Mouse (Mus musculus) embryonic fibroblast, embryonic 13.5 days (primary cell): ENCODE measurements around the gene Pde4d. TPM values are rescaled to one million over a fixed set of nuclear protein-coding genes. Genes with fewer than 3 reads are reported as not detected.

Experiments
- H3K27ac ChIP-seq: 2 replicates; pipeline ENCODE4 v1.5.1; 2012; ENCODE audit warnings: low read length, control low read depth, inconsistent platforms; ENCODE audit not compliant: insufficient read depth
- H3K4me1 ChIP-seq: 2 replicates; pipeline ENCODE4 v1.6.1; 2011; ENCODE audit warnings: low read length; ENCODE audit not compliant: control insufficient read depth, insufficient read depth
- H3K4me3 ChIP-seq: 2 replicates; pipeline ENCODE4 v1.5.1; 2011; ENCODE audit warnings: mild to moderate bottlenecking, control low read depth, low read length; ENCODE audit not compliant: insufficient read depth
- CTCF ChIP-seq: IDR thresholded peaks from 2 replicates; pipeline ENCODE4 v1.5.1; 2011; ENCODE audit warnings: mild to moderate bottlenecking, control low read depth, low read length, moderate library complexity, borderline replicate concordance; ENCODE audit not compliant: insufficient read depth
- POLR2A ChIP-seq: IDR thresholded peaks from 2 replicates; pipeline ENCODE4 v1.6.1; 2011; ENCODE audit warnings: low read depth, mild to moderate bottlenecking, control low read depth, low read length, moderate library complexity
- polyA plus RNA-seq: library from polyadenylated mRNA; stranded (reverse); fragments of >200 nt; gene quantifications from 2 replicates; pipeline ENCODE4 v1.2.4, GENCODE M21; 2011; ENCODE audit warnings: low read depth; ENCODE audit not compliant: missing spikeins, insufficient read length

The Pde4d gene
- polyA plus RNA-seq, 1 experiment = 26.9 TPM

DNA sequence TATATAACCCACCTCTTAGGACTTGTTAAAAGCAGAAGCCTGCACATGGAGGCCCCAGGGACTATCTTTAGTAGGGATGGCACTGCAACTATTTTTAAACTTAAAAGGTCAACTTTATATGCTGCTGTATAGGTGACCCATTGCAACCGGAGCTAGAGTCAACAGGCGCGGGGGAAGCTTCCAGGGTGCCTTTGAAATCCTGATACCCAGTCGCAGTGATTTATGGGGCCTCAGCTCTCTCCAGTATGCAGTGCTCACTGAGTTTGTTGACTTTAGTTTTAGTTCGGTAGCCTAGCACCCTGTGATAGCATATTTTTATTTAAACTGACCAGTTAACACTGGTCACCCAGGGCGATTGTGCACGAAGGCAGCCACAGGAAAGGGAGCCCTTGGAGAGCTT is 1465.8 kb downstream of the Pde4d start:
- Histone ChIP-seq H3K27ac (no peak overlapping the region), H3K4me1 (peaks cover 6% of the 10 kb centered on the region; the same call in 1 of the 2 replicates), H3K4me3 (no peak overlapping the region)
- TF ChIP-seq POLR2A (no peak), CTCF (no peak)

DNA sequence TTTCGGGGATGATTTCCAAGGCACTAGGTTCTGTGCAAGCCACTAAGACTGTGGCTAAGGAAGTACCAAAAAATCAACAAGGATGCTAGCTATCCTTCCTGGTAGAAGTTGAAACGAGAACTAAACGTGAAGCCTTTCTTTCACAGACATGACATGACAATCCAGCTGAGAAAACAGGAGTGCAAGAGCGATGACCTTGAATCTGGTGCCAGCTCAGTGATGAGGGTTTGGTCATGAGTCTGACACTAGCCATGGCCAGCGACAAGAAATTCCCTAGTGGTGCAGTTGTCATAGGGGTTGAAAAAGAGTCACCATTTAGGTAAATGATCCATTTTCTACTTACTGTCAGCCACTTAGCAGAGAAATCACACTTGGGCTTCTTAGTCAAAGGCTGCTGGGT is 1466.2 kb downstream of the Pde4d start:
- Histone ChIP-seq H3K4me1 (peaks cover 6% of the 10 kb centered on the region; the same call in 1 of the 2 replicates), H3K27ac (no peak overlapping the region), H3K4me3 (no peak overlapping the region)
- TF ChIP-seq POLR2A = no peak
- no peak for TF ChIP-seq CTCF

DNA sequence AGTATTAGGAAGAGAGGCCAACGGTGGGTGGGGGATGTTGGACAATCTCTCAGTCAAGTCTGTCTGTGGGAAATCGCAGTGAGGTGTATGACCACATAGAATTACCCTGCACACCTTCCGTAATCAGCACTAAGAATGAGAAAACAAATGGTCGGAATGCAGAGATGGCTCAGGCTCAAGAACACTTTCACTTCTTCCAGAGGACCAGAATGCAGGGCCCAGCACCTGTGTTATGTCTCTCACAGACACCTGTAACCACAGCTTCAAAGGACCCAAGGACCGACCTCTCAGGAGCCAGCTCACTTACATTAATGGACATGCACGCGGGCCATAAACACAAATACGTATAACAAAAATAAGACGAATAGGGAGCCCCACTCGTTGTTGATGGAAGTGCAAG is 1467.8 kb downstream of the Pde4d start:
- TF ChIP-seq POLR2A (no peak), CTCF (no peak)
- Histone ChIP-seq H3K27ac (no peak overlapping the region), H3K4me3 (no peak overlapping the region), H3K4me1 (peaks cover 6% of the 10 kb centered on the region; the same call in 1 of the 2 replicates)

DNA sequence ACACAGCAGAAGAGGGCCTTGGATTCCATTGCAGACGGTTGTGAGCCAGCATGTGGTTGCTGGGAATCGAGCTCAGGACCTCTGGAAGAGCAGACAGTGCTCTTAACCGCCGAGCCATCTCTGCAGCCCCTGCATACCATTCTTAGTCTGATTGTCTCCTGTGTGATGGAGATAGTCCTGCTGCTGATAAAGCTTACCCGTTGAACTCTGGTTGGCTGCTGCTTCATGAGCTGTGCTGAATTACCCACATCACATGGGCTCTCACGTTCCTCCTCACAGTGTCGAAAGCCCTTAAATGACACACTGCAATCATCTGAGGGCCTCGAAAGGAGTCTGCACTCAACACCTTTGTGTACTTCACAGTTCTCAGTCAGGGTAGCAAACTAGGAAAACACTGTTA is 1468.9 kb downstream of the Pde4d start:
- TF ChIP-seq POLR2A (no peak), CTCF (no peak)
- Histone ChIP-seq H3K4me1 (peaks cover 9% of the 10 kb centered on the region; the same call in 1 of the 2 replicates), H3K27ac (no peak overlapping the region), H3K4me3 (no peak overlapping the region)

DNA sequence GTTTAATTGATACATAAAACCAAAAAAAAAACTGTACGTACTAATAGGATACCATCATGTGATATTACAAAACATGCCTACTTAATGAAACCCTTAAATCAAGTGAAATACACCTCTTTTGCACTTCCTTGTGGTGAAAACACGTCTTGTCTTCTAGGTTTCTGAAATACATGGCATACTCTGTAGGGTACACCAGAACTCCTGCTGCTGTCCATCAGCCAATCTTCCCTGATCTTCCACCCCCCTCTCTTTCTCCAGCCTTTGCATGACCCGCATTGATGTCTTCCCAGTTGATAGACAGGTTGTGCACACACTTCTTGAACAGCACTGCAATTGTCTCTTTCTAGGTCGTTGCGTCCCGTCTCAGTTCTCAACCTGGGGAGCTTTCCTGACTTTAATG is 1470.5 kb downstream of the Pde4d start:
- peaks cover 3% of the 10 kb centered on the region; the same call in 1 of the 2 replicates for H3K4me1 ChIP-seq
- H3K4me3 ChIP-seq = no peak overlapping the region
- no peak for TF ChIP-seq POLR2A
- TF ChIP-seq CTCF = no peak
- no peak overlapping the region for H3K27ac ChIP-seq

DNA sequence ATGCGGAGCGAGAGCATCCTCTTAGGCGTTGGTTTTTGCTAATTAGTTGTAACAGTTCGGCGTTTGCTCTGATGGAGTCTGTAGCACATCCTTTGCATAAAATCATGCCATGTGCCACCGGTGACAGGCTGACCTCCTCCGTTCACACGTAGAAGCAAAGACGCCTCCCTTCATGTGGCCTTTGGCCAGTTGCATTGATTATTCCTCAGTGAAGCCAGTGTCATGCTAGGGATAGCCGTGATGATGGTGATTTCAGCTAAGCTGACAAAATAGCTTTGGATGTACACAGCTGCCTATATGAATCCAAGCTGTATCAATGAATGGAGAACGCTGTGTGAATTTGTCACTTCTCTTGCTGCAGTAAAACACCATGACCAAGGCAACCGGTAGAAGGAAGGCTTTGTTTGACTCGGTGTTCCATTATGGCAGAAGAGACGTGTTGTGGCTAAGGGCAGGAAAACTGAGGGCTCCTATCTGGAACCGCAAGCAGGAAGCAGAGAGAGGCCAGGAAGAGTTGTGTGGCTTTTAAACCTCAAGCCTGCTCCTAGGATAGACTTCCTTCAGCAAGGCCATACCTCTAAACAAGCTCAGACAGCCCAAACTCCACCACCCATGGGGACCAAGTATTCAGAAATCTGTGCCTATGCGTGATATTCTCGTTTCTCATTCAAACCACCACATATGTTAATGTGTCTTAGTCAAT is 1471.7 kb downstream of the Pde4d start:
- TF ChIP-seq POLR2A = no peak
- no peak for TF ChIP-seq CTCF
- Histone ChIP-seq H3K27ac (no peak overlapping the region), H3K4me3 (no peak overlapping the region), H3K4me1 (peaks cover 3% of the 10 kb centered on the region; the same call in 1 of the 2 replicates)

DNA sequence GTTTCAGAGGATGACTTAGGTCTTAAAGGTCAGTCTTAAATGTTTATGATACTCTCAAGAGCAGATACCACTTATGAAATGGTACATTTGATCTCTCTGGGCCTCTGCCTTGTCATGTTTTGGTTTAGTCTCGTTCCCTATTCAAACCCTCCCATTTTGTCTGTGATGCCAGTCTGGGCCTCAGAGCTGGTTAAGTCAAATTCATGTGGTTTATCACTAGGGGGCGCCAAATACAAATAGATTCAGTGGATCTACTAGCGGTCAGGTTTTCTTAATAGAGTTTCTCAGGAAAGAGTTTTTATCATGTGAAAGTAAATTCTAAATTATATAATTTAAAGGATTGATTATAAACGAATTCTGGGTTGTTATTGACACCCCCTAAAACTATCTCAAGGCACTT is 1472.5 kb downstream of the Pde4d start:
- TF ChIP-seq POLR2A (no peak), CTCF (no peak)
- no peak overlapping the region for H3K4me3 ChIP-seq
- H3K4me1 ChIP-seq = peaks cover 3% of the 10 kb centered on the region; the same call in 1 of the 2 replicates
- H3K27ac ChIP-seq = no peak overlapping the region

DNA sequence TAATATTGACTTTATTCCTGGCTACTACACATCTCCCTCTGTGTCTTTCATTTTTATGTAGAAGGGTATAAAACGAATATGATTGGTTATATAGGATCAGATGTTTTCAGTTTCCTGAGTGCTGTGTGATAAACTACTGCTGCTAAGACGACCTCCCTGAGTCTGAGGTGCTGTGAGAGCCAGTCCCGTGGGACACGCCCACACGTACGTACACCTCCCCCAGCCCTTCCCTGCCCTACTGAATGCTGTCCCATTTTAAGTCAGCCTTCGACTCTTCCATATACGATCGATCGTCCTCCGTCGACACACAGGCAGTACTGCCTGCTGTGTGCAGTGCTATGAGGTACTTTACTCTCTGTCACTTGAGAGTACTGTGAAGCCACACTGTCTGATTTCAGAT is 1473.0 kb downstream of the Pde4d start:
- TF ChIP-seq CTCF (no peak), POLR2A (no peak)
- H3K4me1 ChIP-seq = peaks cover 3% of the 10 kb centered on the region; the same call in 1 of the 2 replicates
- H3K27ac ChIP-seq = no peak overlapping the region
- H3K4me3 ChIP-seq = no peak overlapping the region

DNA sequence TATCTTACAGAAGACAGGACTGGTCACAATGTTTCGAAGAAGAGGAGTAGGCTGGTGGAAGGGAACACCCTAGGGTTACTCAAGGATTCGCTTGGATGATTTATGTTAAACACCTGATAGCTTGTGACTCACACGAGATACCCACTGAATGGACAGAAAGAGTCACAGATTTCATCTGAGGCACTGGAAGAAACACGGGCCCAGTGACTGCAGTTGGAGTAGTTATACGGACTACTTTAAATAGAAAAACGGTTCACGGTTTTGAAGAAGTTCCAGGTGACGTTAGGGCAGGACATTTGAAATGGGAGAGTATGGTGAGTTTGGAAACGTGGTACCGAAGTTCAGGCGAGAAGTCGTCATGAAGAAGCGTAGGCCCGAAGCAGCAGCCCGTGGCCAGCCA is 1475.0 kb downstream of the Pde4d start:
- Histone ChIP-seq H3K27ac (no peak overlapping the region), H3K4me1 (peaks cover 3% of the 10 kb centered on the region; the same call in 1 of the 2 replicates), H3K4me3 (no peak overlapping the region)
- TF ChIP-seq POLR2A = no peak
- TF ChIP-seq CTCF = no peak

DNA sequence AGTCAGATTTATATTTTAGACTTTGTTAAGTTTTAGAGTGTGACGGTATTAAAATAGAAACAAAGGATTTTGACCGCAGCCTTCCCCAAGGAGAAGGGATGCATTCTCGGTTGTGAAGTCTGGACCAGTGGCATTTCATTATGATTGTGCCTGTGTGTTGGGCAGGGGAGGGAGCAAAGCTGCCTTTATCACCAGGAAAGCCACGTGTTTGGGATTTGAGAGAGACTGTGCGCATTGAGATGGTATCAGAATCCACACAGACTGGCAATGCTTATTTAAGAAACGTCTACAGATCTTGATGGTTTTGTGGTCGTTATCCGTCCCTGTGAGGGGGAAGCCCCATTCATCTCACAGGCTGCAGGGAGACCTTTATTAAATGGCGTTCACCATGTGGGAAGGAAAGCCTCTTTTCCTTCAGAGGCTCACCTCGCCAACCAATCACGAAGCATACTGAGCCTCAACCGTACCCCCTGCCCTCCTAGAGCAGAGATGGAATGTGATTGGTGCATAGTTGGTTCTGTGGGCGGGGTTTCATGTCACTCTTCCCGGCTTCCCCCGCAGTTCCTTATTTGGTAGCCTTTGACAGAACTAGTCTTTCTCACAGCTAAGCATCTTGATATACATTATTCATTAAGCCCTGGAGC is 1476.7 kb downstream of the Pde4d start:
- peaks cover 3% of the 10 kb centered on the region; the same call in 1 of the 2 replicates for H3K4me1 ChIP-seq
- TF ChIP-seq CTCF (no peak), POLR2A (no peak)
- no peak overlapping the region for H3K4me3 ChIP-seq
- H3K27ac ChIP-seq = no peak overlapping the region
